Mouse (Mus musculus): ENCODE data around the gene Chmp1a. TPM values are rescaled to one million over a fixed set of nuclear protein-coding genes. Genes with fewer than 3 reads are reported as not detected.

The Chmp1a gene
- total RNA-seq (2023): 10 to 100 TPM; 66.2 to 94.1 TPM

GRCm38 (mm10) chr8:123212321-123213117, at the start of gene Chmp1a, which contains the start of gene Spata33:
Gene Chmp1a, minus strand, starts transcription at chr8:123212763.
Gene Spata33, plus strand, starts transcription at chr8:123212832.

GRCm38 (mm10) chr8:123254099-123254885, 41.7 kb upstream of the Chmp1a start, which contains the start of the genes Zfp276 and Vps9d1:
Gene Zfp276, plus strand, starts transcription at chr8:123254195.
Gene Vps9d1, minus strand, starts transcription at chr8:123254348.

GRCm38 (mm10) chr8:123235520-123236497, 23.2 kb upstream of the Chmp1a start, which contains the start of gene Spata2l:
Gene Spata2l, minus strand, starts transcription at chr8:123236233.

GRCm38 (mm10) chr8:123224278-123225266, 12.0 kb upstream of the Chmp1a start, which contains the start of gene Cdk10:
Gene Cdk10, plus strand, starts transcription at chr8:123224842.

GRCm38 (mm10) chr8:123185566-123186409, 26.8 kb downstream of the Chmp1a start, which contains the start of gene Dpep1:
Gene Dpep1, plus strand, starts transcription at chr8:123186242.

GRCm38 (mm10) chr8:123157888-123158465, 54.6 kb downstream of the Chmp1a start, which contains the start of gene Sult5a1:
Gene Sult5a1, minus strand, starts transcription at chr8:123158315.

Other genes starting within 250 kb of the Chmp1a start
- 100 to 1,000 TPM; 315 to 332 TPM for gene Ankrd11, start 170.5 kb downstream of the Chmp1a start, total RNA-seq (2023)
- gene Spg7, start 149.8 kb downstream of the Chmp1a start, total RNA-seq (2023): 10 to 100 TPM; 64.1 to 68.2 TPM
- 1,000 to 10,000 TPM; 1,793 to 1,834 TPM for gene Rpl13, start 110.4 kb downstream of the Chmp1a start, total RNA-seq (2023)
- gene Cpne7, start 95.4 kb downstream of the Chmp1a start, total RNA-seq (2023): 1 to 10 TPM; 2.4 to 4.4 TPM
- not detected for gene Sult5a1, start 54.4 kb downstream of the Chmp1a start, total RNA-seq (2023)
- not detected for gene Dpep1, start 26.5 kb downstream of the Chmp1a start, total RNA-seq (2023)
- not detected for gene Spata33, start 69 bp upstream of the Chmp1a start, total RNA-seq (2023)
- 10 to 100 TPM; 56.3 to 72.4 TPM for gene Cdk10, start 12.1 kb upstream of the Chmp1a start, total RNA-seq (2023)
- 10 to 100 TPM; 10.6 to 14.3 TPM for gene Spata2l, start 23.5 kb upstream of the Chmp1a start, total RNA-seq (2023)
- 10 to 100 TPM; 35.2 to 40.2 TPM for gene Zfp276, start 41.4 kb upstream of the Chmp1a start, total RNA-seq (2023)
- 10 to 100 TPM; 31.2 to 33.0 TPM for gene Vps9d1, start 41.6 kb upstream of the Chmp1a start, total RNA-seq (2023)
- gene Fanca, start 105.8 kb upstream of the Chmp1a start, total RNA-seq (2023): 1 to 10 TPM; 9.8 TPM
- not detected for gene Spire2, start 120.0 kb upstream of the Chmp1a start, total RNA-seq (2023)
- gene Tcf25, start 161.0 kb upstream of the Chmp1a start, total RNA-seq (2023): 100 to 1,000 TPM; 195 to 202 TPM
- under 1 TPM; 0.58 to 0.86 TPM for gene Mc1r, start 194.3 kb upstream of the Chmp1a start, total RNA-seq (2023)
- 1 to 10 TPM; 1.2 to 1.5 TPM for gene Tubb3, start 198.7 kb upstream of the Chmp1a start, total RNA-seq (2023)
- 10 to 100 TPM; 13.8 to 20.9 TPM for gene Def8, start 210.8 kb upstream of the Chmp1a start, total RNA-seq (2023)

Data from T-cell, adult 66 days (primary cell).